Mouse (Mus musculus): ENCODE results near the gene Creb5. TPM values are rescaled to one million over a fixed set of nuclear protein-coding genes. Genes with fewer than 3 reads are reported as not detected.

Gene Creb5
- polyA plus RNA-seq, 1 experiment from 2014 or later: 7.7 TPM

- WGBS: 79% methylated on average over 9 of the region's 9 CpGs
- no peak overlapping the region for H3K4me2 ChIP-seq (ENCODE audit: low read depth, low read length)
- no peaks in the 10 kb centered on the region for H3K4me1 ChIP-seq (ENCODE audit: control insufficient read depth, insufficient read depth, low read length)
- no peak overlapping the region for H3K4me3 ChIP-seq (ENCODE audit: low read depth, low read length)
- no peaks in the 10 kb centered on the region for H3K9me3 ChIP-seq (ENCODE audit: control insufficient read depth, low read length)
- ATAC-seq (ENCODE audit: low read depth): no peak
- H3K36me3 ChIP-seq (ENCODE audit: control insufficient read depth, insufficient read depth, low read length): no peaks in the 10 kb centered on the region
- no peaks in the 10 kb centered on the region for H3K27me3 ChIP-seq (ENCODE audit: control insufficient read depth, insufficient read depth, low read length)
- no peak overlapping the region for H3K27ac ChIP-seq (ENCODE audit: low read depth, low read length)
- H3K9ac ChIP-seq (replicated peaks; ENCODE audit: low read depth, low read length): no peak overlapping the region
Observed at GRCm38 (mm10) chr6:53470999-53471591, 184.0 kb downstream of the Creb5 start.

- 72% methylated on average over 7 of the region's 7 CpGs for WGBS
- ATAC-seq (ENCODE audit: low read depth): no peak
- Histone ChIP-seq H3K4me3 (ENCODE audit: low read depth, low read length) (no peak overlapping the region), H3K9me3 (ENCODE audit: control insufficient read depth, low read length) (no peaks in the 10 kb centered on the region), H3K27ac (ENCODE audit: low read depth, low read length) (no peak overlapping the region), H3K36me3 (ENCODE audit: control insufficient read depth, insufficient read depth, low read length) (no peaks in the 10 kb centered on the region), H3K9ac (replicated peaks; ENCODE audit: low read depth, low read length) (no peak overlapping the region), H3K27me3 (ENCODE audit: control insufficient read depth, insufficient read depth, low read length) (no peaks in the 10 kb centered on the region), H3K4me1 (ENCODE audit: control insufficient read depth, insufficient read depth, low read length) (no peaks in the 10 kb centered on the region), H3K4me2 (ENCODE audit: low read depth, low read length) (no peak overlapping the region)
Observed at GRCm38 (mm10) chr6:53472751-53473150, 185.7 kb downstream of the Creb5 start.

- ATAC-seq (ENCODE audit: low read depth): no peak
- Histone ChIP-seq H3K9me3 (ENCODE audit: control insufficient read depth, low read length) (no peaks in the 10 kb centered on the region), H3K4me3 (ENCODE audit: low read depth, low read length) (no peak overlapping the region), H3K36me3 (ENCODE audit: control insufficient read depth, insufficient read depth, low read length) (no peaks in the 10 kb centered on the region), H3K9ac (replicated peaks; ENCODE audit: low read depth, low read length) (no peak overlapping the region), H3K27ac (ENCODE audit: low read depth, low read length) (no peak overlapping the region), H3K4me1 (ENCODE audit: control insufficient read depth, insufficient read depth, low read length) (no peaks in the 10 kb centered on the region), H3K27me3 (ENCODE audit: control insufficient read depth, insufficient read depth, low read length) (no peaks in the 10 kb centered on the region), H3K4me2 (ENCODE audit: low read depth, low read length) (no peak overlapping the region)
- 91% methylated on average over 5 of the region's 5 CpGs for whole genome bisulfite sequencing
Observed at GRCm38 (mm10) chr6:53477501-53477900, 190.4 kb downstream of the Creb5 start.

- no peak overlapping the region for H3K4me3 ChIP-seq (ENCODE audit: low read depth, low read length)
- no peaks in the 10 kb centered on the region for H3K4me1 ChIP-seq (ENCODE audit: control insufficient read depth, insufficient read depth, low read length)
- H3K36me3 ChIP-seq (ENCODE audit: control insufficient read depth, insufficient read depth, low read length): no peaks in the 10 kb centered on the region
- H3K9me3 ChIP-seq (ENCODE audit: control insufficient read depth, low read length): no peaks in the 10 kb centered on the region
- H3K9ac ChIP-seq (replicated peaks; ENCODE audit: low read depth, low read length): no peak overlapping the region
- 94% methylated on average over 6 of the region's 6 CpGs for WGBS
- no peak overlapping the region for H3K27ac ChIP-seq (ENCODE audit: low read depth, low read length)
- no peak for ATAC-seq (ENCODE audit: low read depth)
- H3K4me2 ChIP-seq (ENCODE audit: low read depth, low read length): no peak overlapping the region
- no peaks in the 10 kb centered on the region for H3K27me3 ChIP-seq (ENCODE audit: control insufficient read depth, insufficient read depth, low read length)
Observed at GRCm38 (mm10) chr6:53490917-53491316, 203.8 kb downstream of the Creb5 start.

GRCm38 (mm10) chr6:53491331-53491730, 204.3 kb downstream of the Creb5 start:
- Histone ChIP-seq H3K36me3 (ENCODE audit: control insufficient read depth, insufficient read depth, low read length) (no peaks in the 10 kb centered on the region), H3K9me3 (ENCODE audit: control insufficient read depth, low read length) (no peaks in the 10 kb centered on the region), H3K4me2 (ENCODE audit: low read depth, low read length) (no peak overlapping the region), H3K27ac (ENCODE audit: low read depth, low read length) (no peak overlapping the region), H3K27me3 (ENCODE audit: control insufficient read depth, insufficient read depth, low read length) (no peaks in the 10 kb centered on the region), H3K9ac (replicated peaks; ENCODE audit: low read depth, low read length) (no peak overlapping the region), H3K4me1 (ENCODE audit: control insufficient read depth, insufficient read depth, low read length) (no peaks in the 10 kb centered on the region), H3K4me3 (ENCODE audit: low read depth, low read length) (no peak overlapping the region)
- 92% methylated on average over 4 of the region's 4 CpGs for WGBS
- ATAC-seq (ENCODE audit: low read depth): no peak

- no peak overlapping the region for H3K4me2 ChIP-seq (ENCODE audit: low read depth, low read length)
- no peak overlapping the region for H3K27ac ChIP-seq (ENCODE audit: low read depth, low read length)
- no peaks in the 10 kb centered on the region for H3K9me3 ChIP-seq (ENCODE audit: control insufficient read depth, low read length)
- H3K9ac ChIP-seq (replicated peaks; ENCODE audit: low read depth, low read length): no peak overlapping the region
- no peaks in the 10 kb centered on the region for H3K4me1 ChIP-seq (ENCODE audit: control insufficient read depth, insufficient read depth, low read length)
- H3K36me3 ChIP-seq (ENCODE audit: control insufficient read depth, insufficient read depth, low read length): no peaks in the 10 kb centered on the region
- no peaks in the 10 kb centered on the region for H3K27me3 ChIP-seq (ENCODE audit: control insufficient read depth, insufficient read depth, low read length)
- no peak for ATAC-seq (ENCODE audit: low read depth)
- H3K4me3 ChIP-seq (ENCODE audit: low read depth, low read length): no peak overlapping the region
- WGBS: 53% methylated on average over 5 of the region's 5 CpGs
Observed at GRCm38 (mm10) chr6:53493864-53494263, 206.8 kb downstream of the Creb5 start.

GRCm38 (mm10) chr6:53495667-53496066, 208.6 kb downstream of the Creb5 start:
- no peak overlapping the region for H3K9ac ChIP-seq (replicated peaks; ENCODE audit: low read depth, low read length)
- no peak overlapping the region for H3K4me3 ChIP-seq (ENCODE audit: low read depth, low read length)
- ATAC-seq (ENCODE audit: low read depth): no peak
- H3K4me1 ChIP-seq (ENCODE audit: control insufficient read depth, insufficient read depth, low read length): no peaks in the 10 kb centered on the region
- H3K27ac ChIP-seq (ENCODE audit: low read depth, low read length): no peak overlapping the region
- no peaks in the 10 kb centered on the region for H3K9me3 ChIP-seq (ENCODE audit: control insufficient read depth, low read length)
- H3K4me2 ChIP-seq (ENCODE audit: low read depth, low read length): no peak overlapping the region
- H3K36me3 ChIP-seq (ENCODE audit: control insufficient read depth, insufficient read depth, low read length): no peaks in the 10 kb centered on the region
- WGBS: 87% methylated on average over 5 of the region's 5 CpGs
- no peaks in the 10 kb centered on the region for H3K27me3 ChIP-seq (ENCODE audit: control insufficient read depth, insufficient read depth, low read length)

- H3K4me1 ChIP-seq (ENCODE audit: control insufficient read depth, insufficient read depth, low read length): no peaks in the 10 kb centered on the region
- no peaks in the 10 kb centered on the region for H3K36me3 ChIP-seq (ENCODE audit: control insufficient read depth, insufficient read depth, low read length)
- H3K27me3 ChIP-seq (ENCODE audit: control insufficient read depth, insufficient read depth, low read length): no peaks in the 10 kb centered on the region
- no peak overlapping the region for H3K27ac ChIP-seq (ENCODE audit: low read depth, low read length)
- WGBS: 68% methylated on average over 4 of the region's 4 CpGs
- H3K9me3 ChIP-seq (ENCODE audit: control insufficient read depth, low read length): no peaks in the 10 kb centered on the region
- H3K9ac ChIP-seq (replicated peaks; ENCODE audit: low read depth, low read length): no peak overlapping the region
- H3K4me3 ChIP-seq (ENCODE audit: low read depth, low read length): no peak overlapping the region
- ATAC-seq (ENCODE audit: low read depth): no peak
- no peak overlapping the region for H3K4me2 ChIP-seq (ENCODE audit: low read depth, low read length)
Observed at GRCm38 (mm10) chr6:53496325-53496753, 209.3 kb downstream of the Creb5 start.

GRCm38 (mm10) chr6:53497904-53498536, 210.9 kb downstream of the Creb5 start:
- WGBS: 90% methylated on average over 10 of the region's 10 CpGs
- ATAC-seq (ENCODE audit: low read depth): no peak
- H3K9ac ChIP-seq (replicated peaks; ENCODE audit: low read depth, low read length): no peak overlapping the region

More at GRCm38 (mm10) chr6:53497904-53498536, 210.9 kb downstream of the Creb5 start:
- Histone ChIP-seq H3K36me3 (ENCODE audit: control insufficient read depth, insufficient read depth, low read length) (no peaks in the 10 kb centered on the region), H3K27me3 (ENCODE audit: control insufficient read depth, insufficient read depth, low read length) (no peaks in the 10 kb centered on the region), H3K4me2 (ENCODE audit: low read depth, low read length) (no peak overlapping the region), H3K9me3 (ENCODE audit: control insufficient read depth, low read length) (no peaks in the 10 kb centered on the region), H3K4me3 (ENCODE audit: low read depth, low read length) (no peak overlapping the region), H3K27ac (ENCODE audit: low read depth, low read length) (no peak overlapping the region), H3K4me1 (ENCODE audit: control insufficient read depth, insufficient read depth, low read length) (no peaks in the 10 kb centered on the region)

Data from neural tube, embryonic 14.5 days (tissue).